Mouse (Mus musculus) left cerebral cortex, adult 18-20 months (tissue): ENCODE results near the gene Kcnh3. TPM values are rescaled to one million over a fixed set of nuclear protein-coding genes. Genes with fewer than 3 reads are reported as not detected.

Experiments
- DNase-seq, 2 experiments: peaks; one replicate each; pipeline ENCODE4 v3.0.0; 2021 to 2022; ENCODE audit warnings: low spot score in 2 of 2, mixed read lengths in 1 of 2
- total RNA-seq, 2 experiments: library from RNA; stranded (reverse); gene quantifications; 2 replicates each; pipeline ENCODE4 v1.2.3; 2021

The Kcnh3 gene
- total RNA-seq, 2 experiments from 2014 or later, result 160 to 178 TPM

DNA sequence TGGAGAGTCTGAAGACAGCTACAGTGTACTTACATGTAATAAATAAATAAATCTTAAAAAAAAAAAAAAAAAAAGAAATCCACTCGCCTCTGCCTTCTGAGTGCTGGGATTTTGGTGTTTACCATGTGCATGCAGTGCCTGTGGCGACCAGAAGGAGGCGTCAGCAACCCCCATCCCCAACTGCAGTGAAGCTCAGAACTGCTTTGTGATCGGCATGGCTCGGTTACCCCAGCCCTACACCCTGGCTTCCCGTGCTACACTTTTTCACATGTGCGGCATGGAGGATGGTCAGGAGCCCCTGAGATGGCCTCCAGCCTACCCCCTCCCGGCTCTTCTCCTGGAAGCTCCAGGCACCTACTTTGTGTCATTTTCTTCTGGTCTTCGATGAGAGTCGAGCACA is 58.8 kb downstream of the Kcnh3 start:
- no peak for DNase-seq

DNA sequence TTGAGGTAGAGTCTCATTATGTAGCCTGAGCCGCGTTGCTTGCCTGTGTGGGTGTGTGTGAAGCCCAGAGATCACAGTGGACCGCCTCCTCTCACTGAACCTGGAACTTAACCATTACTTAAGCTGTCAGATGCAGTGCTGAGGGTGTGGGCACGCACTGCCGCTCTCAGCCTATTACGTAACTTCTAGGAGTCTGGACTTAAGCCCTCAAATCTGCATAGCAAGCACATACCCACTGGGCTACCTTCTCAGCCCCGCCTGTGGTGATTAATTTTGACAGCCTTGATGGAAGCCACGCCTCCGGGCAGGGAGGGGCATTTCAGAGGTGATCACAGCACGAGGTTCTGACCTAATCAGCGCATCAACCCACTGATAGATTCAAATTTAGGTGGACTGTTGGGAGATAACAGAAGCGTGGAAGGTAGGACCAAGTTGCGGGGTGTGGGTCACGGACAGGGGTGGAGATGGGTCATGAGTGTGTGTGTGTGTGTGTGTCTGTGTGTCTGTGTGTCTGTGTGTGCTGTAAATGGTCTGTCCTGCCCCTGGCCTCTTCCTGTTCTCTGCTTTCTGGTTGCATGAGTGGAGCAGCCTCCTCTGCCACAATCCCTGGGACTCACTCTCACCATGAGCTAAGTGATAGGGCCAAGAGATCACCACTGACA is 60.0 kb downstream of the Kcnh3 start:
- no peak for DNase-seq

DNA sequence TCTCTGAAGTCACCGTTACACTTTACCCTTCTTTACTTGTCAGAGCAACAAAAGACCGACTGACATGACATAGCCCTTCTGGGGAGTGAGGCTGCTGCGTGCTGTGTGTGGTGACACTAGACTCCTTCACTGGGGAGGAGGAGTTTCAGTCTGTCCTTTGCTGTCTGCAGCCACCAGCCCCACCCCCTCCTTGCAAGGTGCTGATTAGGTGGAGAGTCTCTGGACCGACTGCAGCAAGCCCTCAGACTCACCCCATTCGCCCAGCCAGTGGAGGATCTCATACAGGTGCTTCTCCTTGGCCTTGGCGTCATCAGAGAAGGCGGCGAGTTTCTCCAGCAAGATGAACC is 60.5 kb downstream of the Kcnh3 start:
- no peak for DNase-seq

DNA sequence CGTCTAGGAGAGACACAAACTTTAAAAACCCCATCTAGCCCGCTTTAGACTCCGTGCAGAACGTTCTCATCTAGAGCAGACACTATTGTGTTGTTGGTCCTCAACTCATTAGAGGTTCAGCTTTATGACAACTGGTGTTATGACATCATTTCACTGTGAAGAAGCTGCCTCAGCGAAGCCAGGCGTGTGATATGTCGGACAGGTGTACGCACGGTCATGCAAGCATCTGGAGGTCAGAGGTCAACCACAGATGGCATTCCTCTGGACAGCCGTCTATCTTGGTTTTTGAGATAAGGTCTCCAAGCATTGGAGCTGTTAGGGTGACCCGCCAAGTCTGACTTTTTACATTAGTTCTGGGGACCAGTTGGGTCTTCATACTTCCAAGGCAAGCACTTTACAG is 65.9 kb downstream of the Kcnh3 start:
- no peak for DNase-seq

Other genes with a start within 250 kb of the Kcnh3 start
- gene Tuba1c, start 195.0 kb upstream of the Kcnh3 start, total RNA-seq, result 10 to 100 TPM; 65.4 to 66.8 TPM
- gene Prph, start 169.7 kb upstream of the Kcnh3 start, total RNA-seq, result 1 to 10 TPM in 1 of 2 experiments, under 1 TPM in 1; 0.77 to 2.6 TPM
- gene Troap, start 150.3 kb upstream of the Kcnh3 start, total RNA-seq, result not detected
- not detected for gene C1ql4, start 137.0 kb upstream of the Kcnh3 start, total RNA-seq
- gene Dnajc22, start 131.7 kb upstream of the Kcnh3 start, total RNA-seq, result not detected
- 10 to 100 TPM; 32.5 to 33.5 TPM for gene Spats2, start 98.9 kb upstream of the Kcnh3 start, total RNA-seq
- gene Mcrs1, start 27.1 kb downstream of the Kcnh3 start, total RNA-seq, result 10 to 100 TPM; 82.3 to 83.1 TPM
- 100 to 1,000 TPM in 1 of 2 experiments, 10 to 100 TPM in 1; 93.7 to 100 TPM for gene Prpf40b, start 70.2 kb downstream of the Kcnh3 start, total RNA-seq
- 1 to 10 TPM; 1.5 to 1.8 TPM for gene Fam186b, start 71.0 kb downstream of the Kcnh3 start, total RNA-seq
- gene Fmnl3, start 145.6 kb downstream of the Kcnh3 start, total RNA-seq, result 1 to 10 TPM; 8.5 to 9.6 TPM
- gene Tmbim6, start 168.0 kb downstream of the Kcnh3 start, total RNA-seq, result 100 to 1,000 TPM; 331 to 338 TPM
- 10 to 100 TPM; 17.0 to 19.0 TPM for gene Nckap5l, start 232.9 kb downstream of the Kcnh3 start, total RNA-seq
- gene Bcdin3d, start 249.9 kb downstream of the Kcnh3 start, total RNA-seq, result 1 to 10 TPM; 4.6 to 4.7 TPM